Mouse (Mus musculus) MEL (cell line): Measurements from ENCODE around the gene Brd3os. TPM values are rescaled to one million over a fixed set of nuclear protein-coding genes. Genes with fewer than 3 reads are reported as not detected.

Source experiments
- DNase-seq: peaks from one replicate; pipeline ENCODE4 v3.0.0; 2011; ENCODE audit warnings: low read depth, low spot score
- H3K27ac ChIP-seq: 2 replicates; pipeline ENCODE4 v1.5.1; 2012; ENCODE audit warnings: low read depth, mild to moderate bottlenecking, control low read depth, low read length, moderate library complexity; ENCODE audit not compliant: control insufficient read depth
- H3K27me3 ChIP-seq, 2 experiments: fragments of 150-350 bp in 1 of 2; sonication (generic) in 1 of 2; 2 replicates each; pipeline ENCODE4 v1.6.1; 2012; ENCODE audit warnings: low read length in 2 of 2, mild to moderate bottlenecking in 2 of 2, improper control_type of control experiment in 1 of 2, moderate library complexity in 1 of 2; ENCODE audit not compliant: insufficient read depth in 2 of 2, control insufficient read depth in 1 of 2
- H3K36me3 ChIP-seq, 2 experiments: 2 replicates each; pipeline ENCODE4 v1.6.1; 2012 to 2014; ENCODE audit warnings: low read length in 2 of 2, improper control_type of control experiment in 1 of 2, inconsistent platforms in 1 of 2, mild to moderate bottlenecking in 1 of 2; ENCODE audit not compliant: insufficient read depth in 2 of 2, control insufficient read depth in 1 of 2
- H3K4me1 ChIP-seq, 2 experiments: fragments of 150-350 bp in 1 of 2; sonication (generic) in 1 of 2; 2 replicates each; pipeline ENCODE4 v1.6.1; 2012; ENCODE audit warnings: low read length in 2 of 2, improper control_type of control experiment in 1 of 2, mild to moderate bottlenecking in 1 of 2; ENCODE audit not compliant: insufficient read depth in 2 of 2, control insufficient read depth in 1 of 2
- H3K4me3 ChIP-seq, 2 experiments: fragments of 150-350 bp in 1 of 2; sonication (generic) in 1 of 2; 2 replicates each; pipeline ENCODE4 v1.5.1; 2012; ENCODE audit warnings: low read depth in 2 of 2, low read length in 2 of 2, mild to moderate bottlenecking in 2 of 2, moderate library complexity in 2 of 2, control low read depth in 1 of 2, improper control_type of control experiment in 1 of 2; ENCODE audit not compliant: control insufficient read depth in 1 of 2, insufficient read depth in 1 of 2
- H3K79me2 ChIP-seq: 2 replicates; pipeline ENCODE4 v1.6.1; 2012; ENCODE audit warnings: mild to moderate bottlenecking, low read length, moderate library complexity; ENCODE audit not compliant: control insufficient read depth, poor library complexity, insufficient read depth
- H3K9ac ChIP-seq: 2 replicates; pipeline ENCODE4 v1.6.1; 2012; ENCODE audit warnings: low read depth, mild to moderate bottlenecking, control low read depth, low read length, moderate library complexity; ENCODE audit not compliant: control insufficient read depth, poor library complexity, severe bottlenecking
- H3K9me3 ChIP-seq: fragments of 150-350 bp; sonication (generic); replicated peaks from 2 replicates; pipeline ENCODE4 v1.6.1; 2012; ENCODE audit warnings: mild to moderate bottlenecking, low read length, improper control_type of control experiment, moderate library complexity; ENCODE audit not compliant: insufficient read depth
- CHD2 ChIP-seq: IDR thresholded peaks from 2 replicates; pipeline ENCODE4 v1.6.1; 2011; ENCODE audit warnings: low read length, improper control_type of control experiment
- CTCF ChIP-seq, 3 experiments: IDR thresholded peaks in 2 of 3; conservative IDR thresholded peaks in 1 of 3; 2 replicates each; pipeline ENCODE4 v1.5.1; 2011 to 2012; ENCODE audit warnings: low read length in 3 of 3, low read depth in 2 of 3, mild to moderate bottlenecking in 2 of 3, improper control_type of control experiment in 1 of 3, inconsistent platforms in 1 of 3, mixed read lengths in 1 of 3, moderate library complexity in 1 of 3; ENCODE audit not compliant: control insufficient read depth in 1 of 3, insufficient read depth in 1 of 3, poor library complexity in 1 of 3, severe bottlenecking in 1 of 3
- EP300 ChIP-seq, 2 experiments: IDR thresholded peaks; 2 replicates each; pipeline ENCODE4 v1.6.1; 2011; ENCODE audit warnings: improper control_type of control experiment in 2 of 2, low read length in 2 of 2, low read depth in 1 of 2, mild to moderate bottlenecking in 1 of 2
- GABPA ChIP-seq: IDR thresholded peaks from 2 replicates; pipeline ENCODE4 v1.6.1; 2012; ENCODE audit warnings: low read depth, mild to moderate bottlenecking, inconsistent platforms, low read length, improper control_type of control experiment, moderate library complexity
- GATA1 ChIP-seq: IDR thresholded peaks from 2 replicates; pipeline ENCODE4 v1.6.1; 2011; ENCODE audit warnings: low read depth, low read length, improper control_type of control experiment
- HCFC1 ChIP-seq: IDR thresholded peaks from 2 replicates; pipeline ENCODE4 v1.6.1; 2012; ENCODE audit warnings: low read depth, mild to moderate bottlenecking, inconsistent platforms, low read length, improper control_type of control experiment, moderate library complexity
- JUND ChIP-seq: IDR thresholded peaks from 2 replicates; pipeline ENCODE4 v1.6.1; 2011; ENCODE audit warnings: low read depth, mild to moderate bottlenecking, improper control_type of control experiment, low read length
- KAT2A ChIP-seq: conservative IDR thresholded peaks from 2 replicates; pipeline ENCODE4 v1.6.1; 2012; ENCODE audit warnings: low read depth, low read length, improper control_type of control experiment, inconsistent platforms
- MAFK ChIP-seq: IDR thresholded peaks from 2 replicates; pipeline ENCODE4 v1.6.1; 2011; ENCODE audit warnings: low read depth, mild to moderate bottlenecking, low read length, improper control_type of control experiment, borderline replicate concordance
- MAX ChIP-seq: IDR thresholded peaks from 2 replicates; pipeline ENCODE4 v1.6.1; 2011; ENCODE audit warnings: low read length, improper control_type of control experiment
- MXI1 ChIP-seq: IDR thresholded peaks from 2 replicates; pipeline ENCODE4 v1.6.1; 2011; ENCODE audit warnings: mild to moderate bottlenecking, low read depth, low read length, improper control_type of control experiment
- MYB ChIP-seq: IDR thresholded peaks from 2 replicates; pipeline ENCODE4 v1.6.1; 2011; ENCODE audit warnings: mild to moderate bottlenecking, low read depth, low read length, improper control_type of control experiment
- NRF1 ChIP-seq: IDR thresholded peaks from 2 replicates; pipeline ENCODE4 v1.6.1; 2014; ENCODE audit warnings: low read depth, mild to moderate bottlenecking, inconsistent platforms, low read length, improper control_type of control experiment, moderate library complexity; ENCODE audit not compliant: poor library complexity, insufficient read depth, severe bottlenecking
- POLR2AphosphoS5 ChIP-seq: IDR thresholded peaks from 2 replicates; pipeline ENCODE4 v1.6.1; 2012; ENCODE audit warnings: low read depth, borderline replicate concordance, mild to moderate bottlenecking, inconsistent platforms, low read length, moderate library complexity, mixed read lengths
- SIN3A ChIP-seq: IDR thresholded peaks from 2 replicates; pipeline ENCODE4 v1.6.1; 2012; ENCODE audit warnings: low read length, improper control_type of control experiment, inconsistent platforms
- SMC3 ChIP-seq: IDR thresholded peaks from 2 replicates; pipeline ENCODE4 v1.6.1; 2011; ENCODE audit warnings: low read depth, low read length, improper control_type of control experiment
- TBP ChIP-seq: IDR thresholded peaks from 2 replicates; pipeline ENCODE4 v1.8.0; 2011; ENCODE audit warnings: low read depth, low read length, improper control_type of control experiment
- TCF12 ChIP-seq: IDR thresholded peaks from 2 replicates; pipeline ENCODE4 v1.6.1; 2014; ENCODE audit warnings: low read depth, mild to moderate bottlenecking, inconsistent platforms, low read length, improper control_type of control experiment, moderate library complexity
- USF2 ChIP-seq, 2 experiments: IDR thresholded peaks; 2 replicates each; pipeline ENCODE4 v1.6.1; 2011 to 2012; ENCODE audit warnings: improper control_type of control experiment in 2 of 2, low read length in 2 of 2, borderline replicate concordance in 1 of 2, inconsistent platforms in 1 of 2, low read depth in 1 of 2, mild to moderate bottlenecking in 1 of 2; ENCODE audit not compliant: insufficient read depth in 1 of 2
- ZC3H11A ChIP-seq: IDR thresholded peaks from 2 replicates; pipeline ENCODE4 v1.6.1; 2012; ENCODE audit warnings: low read depth, mild to moderate bottlenecking, inconsistent platforms, low read length, improper control_type of control experiment
- ZMIZ1 ChIP-seq: IDR thresholded peaks from 2 replicates; pipeline ENCODE4 v1.6.1; 2012; ENCODE audit warnings: low read depth, mild to moderate bottlenecking, inconsistent platforms, low read length, improper control_type of control experiment, moderate library complexity
- polyA plus RNA-seq, 2 experiments: library from polyadenylated mRNA; stranded (reverse) in 1 of 2; unstranded in 1 of 2; fragments of >175 nt in 1 of 2; fragments of >200 nt in 1 of 2; gene quantifications; 2 replicates each; pipeline versions ENCODE4 v1.2.1 to v1.2.4; 2012; ENCODE audit warnings: low replicate concordance in 2 of 2, low read depth in 1 of 2; ENCODE audit not compliant: insufficient read length in 2 of 2, insufficient read depth in 1 of 2, missing spikeins in 1 of 2
- total RNA-seq: library from RNA; depleted of rRNA; stranded (reverse); fragments of 300-350 nt; gene quantifications from 2 replicates; pipeline ENCODE4 v1.2.3, GENCODE M21; 2012

Brd3os gene
- total and polyA plus RNA-seq, 3 experiments = 0.31 to 2.9 TPM; not detected in 1

GRCm38 (mm10) chr2:27413936-27414657 is 28.0 kb upstream of the Brd3os start:
- H3K4me3 ChIP-seq = no peak overlapping the region
- TF ChIP-seq KAT2A (no peak), ZC3H11A (no peak), GABPA (no peak), TBP (no peak), MYB (no peak), SIN3A (no peak), TCF12 (no peak), EP300 (IDR thresholded peaks at IDR 0.05; ENCODE audit: low read depth in 1 of 2, low read length in 2 of 2) (no peak), CHD2 (no peak), MAX (no peak), CTCF (IDR thresholded peaks at IDR 0.05 in 2 of 3, conservative IDR thresholded peaks at IDR 0.05 in 1 of 3; ENCODE audit: control insufficient read depth in 1 of 3, insufficient read depth in 1 of 3, low read depth in 2 of 3, low read length in 3 of 3, poor library complexity in 1 of 3, severe bottlenecking in 1 of 3) (no peak)
- DNase-seq = no peak
- no peak overlapping the region for H3K9ac ChIP-seq
- H3K9me3 ChIP-seq = no peaks in the 10 kb centered on the region
- H3K36me3 ChIP-seq = peaks cover 0 to under 1% of the 10 kb centered on the region in 2 experiments; a peak in 2 of 4 replicates
- H3K27me3 ChIP-seq = no peaks in the 10 kb centered on the region
- H3K4me1 ChIP-seq = peaks cover 5 to 22% of the 10 kb centered on the region in 2 experiments
- H3K79me2 ChIP-seq = no peaks in the 10 kb centered on the region
- no peak overlapping the region for H3K27ac ChIP-seq

GRCm38 (mm10) chr2:27415060-27415783 is 26.9 kb upstream of the Brd3os start:
- H3K9me3 ChIP-seq = no peaks in the 10 kb centered on the region
- H3K27ac ChIP-seq = no peak overlapping the region
- DNase-seq = no peak
- no peak overlapping the region for H3K9ac ChIP-seq
- H3K4me3 ChIP-seq = no peak overlapping the region
- H3K27me3 ChIP-seq = no peaks in the 10 kb centered on the region
- H3K79me2 ChIP-seq = no peaks in the 10 kb centered on the region
- peaks cover 0 to 3% of the 10 kb centered on the region in 2 experiments; a peak in 2 of 4 replicates for H3K36me3 ChIP-seq
- H3K4me1 ChIP-seq = peaks cover 5 to 25% of the 10 kb centered on the region in 2 experiments
- TF ChIP-seq JUND (no peak), SMC3 (no peak), GATA1 (no peak), ZMIZ1 (no peak), GABPA (no peak), POLR2AphosphoS5 (no peak), MAFK (no peak), TBP (no peak), USF2 (IDR thresholded peaks at IDR 0.05; ENCODE audit: borderline replicate concordance in 1 of 2, insufficient read depth in 1 of 2, low read depth in 1 of 2, low read length in 2 of 2) (no peak), HCFC1 (no peak), MXI1 (no peak), ZC3H11A (no peak), NRF1 (no peak)
